Comparison of ENCODE assay signal across 17 mouse cellular contexts in the genomic region with DNA sequence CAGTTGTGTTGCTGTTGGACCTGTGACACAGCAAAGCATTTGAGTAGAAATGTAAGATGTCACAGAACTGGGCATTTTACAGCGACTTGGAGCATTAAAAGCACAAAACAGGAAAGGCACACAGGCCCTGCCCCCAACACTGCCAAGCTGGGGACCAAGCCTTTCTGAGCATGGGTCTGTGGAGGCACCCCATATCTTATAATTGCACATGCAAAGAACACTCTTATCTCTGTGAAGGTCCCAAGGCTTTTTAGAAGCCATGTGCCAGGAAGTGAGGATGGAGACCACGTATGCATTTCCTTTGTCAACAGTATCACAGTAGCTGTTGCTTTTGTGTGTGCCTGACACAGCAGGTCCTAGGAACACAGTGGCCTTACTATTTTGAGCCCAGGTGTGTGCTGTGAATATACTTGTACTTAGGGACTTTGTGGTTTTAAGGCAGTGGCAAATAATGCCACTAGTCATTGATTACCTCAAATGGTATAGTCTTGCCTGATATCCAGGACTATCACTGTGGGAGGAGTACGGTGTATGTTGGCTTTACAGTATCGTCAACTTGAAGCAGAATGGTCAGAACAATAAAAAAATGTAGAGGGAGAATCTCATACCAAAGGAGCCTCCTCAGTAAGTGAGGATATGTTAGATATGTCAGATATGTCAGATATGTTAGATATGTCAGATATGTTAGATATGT. TPM values are rescaled to one million over a fixed set of nuclear protein-coding genes. Genes with fewer than 3 reads are reported as not detected.
DNase-seq lines count a peak whose midpoint lies in the region; ATAC-seq lines count a peak whose summit lies in the region.
"Had no signal": no experiment of that assay in that cellular context is flagged by ENCODE, and none has a peak within 500 bp of the region (broad histone marks: within the 10 kb centered on the region; RNA-seq: fewer than 3 reads in every experiment).

No protein-coding gene starts in this region.

- H3K9ac ChIP-seq in heart, embryonic 13.5 days = peak overlapping the region; percentile 10; the same call in 1 of the 2 replicates
- H3K9ac ChIP-seq: hindbrain, embryonic 13.5 days; limb, embryonic 15.5 days had no signal

- 60% methylated on average over 4 of the region's 4 CpGs for WGBS in heart, embryonic 13.5 days

- peaks cover 25% of the 10 kb centered on the region for H3K36me3 ChIP-seq in heart, embryonic 13.5 days
- H3K36me3 ChIP-seq in megakaryocyte, embryonic 14.5 days (replicated peaks; ENCODE audit: low read length) = peaks cover 67% of the 10 kb centered on the region

- DNase-seq in heart, adult 8-10 months (ENCODE audit: low spot score) = no peak
- DNase-seq in induced T-regulatory cell, adult 2 months (ENCODE audit: low read depth) = peak; percentile 22
- no peak for DNase-seq in frontal cortex, postnatal 10 days (ENCODE audit: low spot score in 2 of 2)
- DNase-seq in adrenal gland, postnatal 4 days (ENCODE audit: low spot score in 2 of 2) = no peak
- no peak for DNase-seq in adrenal gland, postnatal 14 days
- DNase-seq: cerebellum, postnatal 10 days; heart, adult 18-20 months; kidney, postnatal 10 days; thymus, postnatal 25 days had no signal

- no peak for ATAC-seq in heart, embryonic 13.5 days (ENCODE audit: extremely low read depth, insufficient number of reproducible peaks, low FRiP score, low TSS enrichment)
- ATAC-seq in activated CD4-positive, CD25-positive, alpha-beta regulatory T cell, adult 4 months = peak; percentile 32

- peak overlapping the region; percentile 28; the same call in 1 of the 2 replicates for H3K27ac ChIP-seq in heart, embryonic 13.5 days (replicated peaks)
- H3K27ac ChIP-seq: hindbrain, embryonic 13.5 days; limb, embryonic 15.5 days had no signal

- H3K4me3 ChIP-seq in heart, embryonic 13.5 days = no peak overlapping the region
- H3K4me3 ChIP-seq in megakaryocyte, embryonic 14.5 days (replicated peaks) = peak overlapping the region; percentile 82
- H3K4me3 ChIP-seq: hindbrain, embryonic 13.5 days; limb, embryonic 15.5 days; myocyte had no signal

- H3K4me1 ChIP-seq in heart, embryonic 13.5 days = peaks cover 65% of the 10 kb centered on the region
- H3K4me1 ChIP-seq in megakaryocyte, embryonic 14.5 days = peaks cover 94% of the 10 kb centered on the region

- no peaks in the 10 kb centered on the region for H3K27me3 ChIP-seq in heart, embryonic 13.5 days (replicated peaks)
- no peaks in the 10 kb centered on the region for H3K27me3 ChIP-seq in megakaryocyte, embryonic 14.5 days (replicated peaks)
- H3K27me3 ChIP-seq: hindbrain, embryonic 13.5 days; limb, embryonic 15.5 days; Patski had no signal

- H3K9me3 ChIP-seq in heart, embryonic 13.5 days = no peaks in the 10 kb centered on the region
- H3K9me3 ChIP-seq in megakaryocyte, embryonic 14.5 days = peaks cover 11% of the 10 kb centered on the region
- H3K9me3 ChIP-seq: hindbrain, embryonic 13.5 days; limb, embryonic 15.5 days had no signal

- H3K4me2 ChIP-seq in heart, embryonic 13.5 days = no peak overlapping the region
- H3K4me2 ChIP-seq: hindbrain, embryonic 13.5 days; limb, embryonic 15.5 days had no signal

RNA-seq across cellular contexts. Expression of gene Mta1, which starts 9.5 kb away (rescaled TPM):
- polyA plus RNA-seq in heart, embryonic 13.5 days (2015; fragmentation: Nextera tagmentation; extraction: Ambion mirVana) = 11.2 and 11.9 TPM in 2 replicates
- total RNA-seq in heart, adult 8-10 months (2022) = 10 to 100 TPM; 45.0 to 47.2 (median 46.1) TPM
- 10 to 100 TPM; 12.9 to 16.0 TPM for polyA plus RNA-seq in activated CD4-positive, CD25-positive, alpha-beta regulatory T cell, adult 4 months (2017; shearing (Covaris generic))
- 120 and 145 TPM in 2 replicates for polyA plus RNA-seq in megakaryocyte, embryonic 14.5 days (2012; ENCODE audit: insufficient read depth, low replicate concordance)
- 100 to 1,000 TPM; 129 to 138 TPM for total RNA-seq in adrenal gland, postnatal 4 days (2021)
- 83.7 and 94.0 TPM in 2 replicates for total RNA-seq in adrenal gland, postnatal 14 days (2021)

RNA-seq across cellular contexts. Expression of gene Crip2, which starts 32.5 kb away (rescaled TPM):
- 1,302 and 1,499 TPM in 2 replicates for polyA plus RNA-seq in heart, embryonic 13.5 days (2015; fragmentation: Nextera tagmentation; extraction: Ambion mirVana)
- 1,000 to 10,000 TPM; 1,612 to 1,913 (median 1,690) TPM for total RNA-seq in heart, adult 8-10 months (2022)
- polyA plus RNA-seq in activated CD4-positive, CD25-positive, alpha-beta regulatory T cell, adult 4 months (2017; shearing (Covaris generic)) = 1 to 10 TPM; 4.5 to 5.6 TPM
- polyA plus RNA-seq in megakaryocyte, embryonic 14.5 days (2012; ENCODE audit: insufficient read depth, low replicate concordance) = 6.1 and 14.4 TPM in 2 replicates
- 100 to 1,000 TPM; 109 to 110 TPM for total RNA-seq in adrenal gland, postnatal 4 days (2021)
- 152 and 174 TPM in 2 replicates for total RNA-seq in adrenal gland, postnatal 14 days (2021)

RNA-seq across cellular contexts. Expression of gene Tex22, which starts 33.3 kb away (rescaled TPM):
- not detected in 2 replicates for polyA plus RNA-seq in heart, embryonic 13.5 days (2015; fragmentation: Nextera tagmentation; extraction: Ambion mirVana)
- not detected for total RNA-seq in heart, adult 8-10 months (2022)
- polyA plus RNA-seq in activated CD4-positive, CD25-positive, alpha-beta regulatory T cell, adult 4 months (2017; shearing (Covaris generic)) = under 1 TPM in 1 of 2 experiments, not detected in 1; 0.29 TPM
- polyA plus RNA-seq in megakaryocyte, embryonic 14.5 days (2012; ENCODE audit: insufficient read depth, low replicate concordance) = not detected in 2 replicates
- total RNA-seq in adrenal gland, postnatal 4 days (2021) = under 1 TPM; 0.73 TPM
- total RNA-seq in adrenal gland, postnatal 14 days (2021) = 0.37 and 0.49 TPM in 2 replicates
- total RNA-seq: heart, adult 18-20 months had no signal
- polyA plus RNA-seq: embryonic facial prominence, embryonic 14.5 days; hindbrain, embryonic 13.5 days; limb, embryonic 15.5 days; Patski had no signal

RNA-seq across cellular contexts. Expression of gene Crip1, which starts 38.5 kb away (rescaled TPM):
- 408 and 464 TPM in 2 replicates for polyA plus RNA-seq in heart, embryonic 13.5 days (2015; fragmentation: Nextera tagmentation; extraction: Ambion mirVana)
- 100 to 1,000 TPM; 154 to 215 (median 169) TPM for total RNA-seq in heart, adult 8-10 months (2022)
- polyA plus RNA-seq in activated CD4-positive, CD25-positive, alpha-beta regulatory T cell, adult 4 months (2017; shearing (Covaris generic)) = 1,000 to 10,000 TPM; 1,240 to 2,098 TPM
- 12.3 and 39.8 TPM in 2 replicates for polyA plus RNA-seq in megakaryocyte, embryonic 14.5 days (2012; ENCODE audit: insufficient read depth, low replicate concordance)
- 100 to 1,000 TPM; 129 to 134 TPM for total RNA-seq in adrenal gland, postnatal 4 days (2021)
- total RNA-seq in adrenal gland, postnatal 14 days (2021) = 79.4 and 132 TPM in 2 replicates

RNA-seq across cellular contexts. Expression of gene Tedc1, which starts 48.6 kb away (rescaled TPM):
- 20.6 and 21.8 TPM in 2 replicates for polyA plus RNA-seq in heart, embryonic 13.5 days (2015; fragmentation: Nextera tagmentation; extraction: Ambion mirVana)
- under 1 TPM; 0.12 to 0.49 (median 0.33) TPM for total RNA-seq in heart, adult 8-10 months (2022)
- polyA plus RNA-seq in activated CD4-positive, CD25-positive, alpha-beta regulatory T cell, adult 4 months (2017; shearing (Covaris generic)) = 1 to 10 TPM; 3.5 to 5.0 TPM
- polyA plus RNA-seq in megakaryocyte, embryonic 14.5 days (2012; ENCODE audit: insufficient read depth, low replicate concordance) = 2.0 and 7.6 TPM in 2 replicates
- 10 to 100 TPM in 1 of 2 experiments, 1 to 10 TPM in 1; 7.1 to 10.3 TPM for total RNA-seq in adrenal gland, postnatal 4 days (2021)
- total RNA-seq in adrenal gland, postnatal 14 days (2021) = 3.1 and 3.7 TPM in 2 replicates
